Mouse (Mus musculus) limb, embryonic 13.5 days (tissue): Measurements from ENCODE around the gene Hoxb6. TPM values are rescaled to one million over a fixed set of nuclear protein-coding genes. Genes with fewer than 3 reads are reported as not detected.

ENCODE experiments used
- ATAC-seq: fragments of 200-750 bp; cut with Nextera tagmentation; 2 replicates; pipeline ENCODE4 v1.8.0; 2017; ENCODE audit warnings: low read depth, moderate number of reproducible peaks, moderate TSS enrichment; ENCODE audit not compliant: low FRiP score
- H3K27ac ChIP-seq: fragments of 300-500 bp; sonication (generic); 2 replicates; pipeline ENCODE4 v1.5.1; 2015; ENCODE audit warnings: inconsistent platforms, mild to moderate bottlenecking, moderate library complexity
- H3K27me3 ChIP-seq: fragments of 300-500 bp; sonication (generic); 2 replicates; pipeline ENCODE4 v1.6.1; 2015; ENCODE audit warnings: mild to moderate bottlenecking, inconsistent platforms
- H3K36me3 ChIP-seq: fragments of 300-500 bp; sonication (generic); 2 replicates; pipeline ENCODE4 v1.6.1; 2015; ENCODE audit warnings: inconsistent platforms, mild to moderate bottlenecking, moderate library complexity
- H3K4me1 ChIP-seq: fragments of 300-500 bp; sonication (generic); 2 replicates; pipeline ENCODE4 v1.6.1; 2015; ENCODE audit warnings: inconsistent platforms
- H3K4me2 ChIP-seq: fragments of 300-500 bp; sonication (generic); replicated peaks from 2 replicates; pipeline ENCODE4 v1.6.1; 2015; ENCODE audit warnings: inconsistent platforms, mild to moderate bottlenecking, moderate library complexity
- H3K4me3 ChIP-seq: fragments of 300-500 bp; sonication (generic); 2 replicates; pipeline ENCODE4 v1.5.1; 2015; ENCODE audit warnings: moderate library complexity, mild to moderate bottlenecking, inconsistent platforms
- H3K9ac ChIP-seq: fragments of 300-500 bp; sonication (generic); 2 replicates; pipeline ENCODE4 v1.6.1; 2015; ENCODE audit warnings: mild to moderate bottlenecking, inconsistent platforms
- H3K9me3 ChIP-seq: fragments of 300-500 bp; sonication (generic); 2 replicates; pipeline ENCODE4 v1.6.1; 2016; ENCODE audit warnings: inconsistent platforms
- WGBS: fragments of 180-500 bp; shearing (Covaris S2); methylation state at CpG from one replicate; pipeline ENCODE4 v1.1.7; 2015; 5-methylcytosine and 5-hydroxymethylcytosine counted together
- polyA plus RNA-seq: library from polyadenylated mRNA; unstranded; fragments of >200 nt; fragmentation: Nextera tagmentation; extraction: Ambion mirVana; gene quantifications from 2 replicates; pipeline ENCODE4 v1.2.1, GENCODE M21; 2015

Hoxb6 gene
- polyA plus RNA-seq, 1 experiment from 2014 or later = 1.4 TPM

- Histone ChIP-seq H3K27me3 (peaks cover 100% of the 10 kb centered on the region), H3K4me2 (peak overlapping the region; percentile 58), H3K4me3 (peak overlapping the region; percentile 37), H3K4me1 (peaks cover 18% of the 10 kb centered on the region), H3K27ac (no peak overlapping the region), H3K36me3 (no peaks in the 10 kb centered on the region), H3K9me3 (no peaks in the 10 kb centered on the region), H3K9ac (peak overlapping the region; percentile 57)
- ATAC-seq = peak; percentile 36; the same call in 1 of the 2 replicates
- WGBS = under 1% methylated on average over 32 of the region's 34 CpGs
Observed at GRCm38 (mm10) chr11:96319071-96319902, 27.0 kb downstream of the Hoxb6 start.

- Histone ChIP-seq H3K9me3 (no peaks in the 10 kb centered on the region), H3K4me1 (peaks cover 15% of the 10 kb centered on the region), H3K4me3 (peak overlapping the region; percentile 22), H3K27ac (no peak overlapping the region), H3K4me2 (peak overlapping the region; percentile 58), H3K27me3 (peaks cover 100% of the 10 kb centered on the region), H3K9ac (0 out of 2 replicates have a peak overlapping the region, but pooled peaks have one; percentile 43), H3K36me3 (no peaks in the 10 kb centered on the region)
- under 1% methylated on average over 29 of the region's 29 CpGs for WGBS
- no peak for ATAC-seq
Observed at GRCm38 (mm10) chr11:96319910-96320309, 27.6 kb downstream of the Hoxb6 start.

DNA sequence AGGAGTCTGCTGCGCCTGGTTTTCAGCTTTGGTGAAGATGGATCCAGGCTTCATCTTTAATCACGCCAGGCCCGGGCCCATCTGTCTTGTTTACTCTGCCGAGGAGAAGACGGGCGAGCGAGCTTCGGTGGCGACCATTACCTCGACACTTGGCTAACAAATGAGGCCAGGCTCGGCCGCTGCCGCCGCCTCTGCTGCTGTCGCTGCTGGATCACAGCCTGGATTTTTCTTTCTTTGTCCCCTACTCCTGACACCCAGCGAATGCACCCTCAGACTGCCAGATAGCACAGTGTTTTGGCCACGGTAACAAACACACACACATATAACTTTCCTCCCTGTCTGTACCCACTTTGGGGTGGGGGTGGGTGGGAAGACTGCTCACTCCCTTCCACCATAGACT, 28.4 kb downstream of the Hoxb6 start:
- no peak overlapping the region for H3K27ac ChIP-seq
- no peaks in the 10 kb centered on the region for H3K9me3 ChIP-seq
- H3K4me3 ChIP-seq = no peak overlapping the region
- no peak overlapping the region for H3K9ac ChIP-seq
- peaks cover 15% of the 10 kb centered on the region for H3K4me1 ChIP-seq
- H3K27me3 ChIP-seq = peaks cover 100% of the 10 kb centered on the region
- WGBS = 8% methylated on average over 17 of the region's 17 CpGs
- no peaks in the 10 kb centered on the region for H3K36me3 ChIP-seq
- H3K4me2 ChIP-seq = no peak overlapping the region
- no peak for ATAC-seq

DNA sequence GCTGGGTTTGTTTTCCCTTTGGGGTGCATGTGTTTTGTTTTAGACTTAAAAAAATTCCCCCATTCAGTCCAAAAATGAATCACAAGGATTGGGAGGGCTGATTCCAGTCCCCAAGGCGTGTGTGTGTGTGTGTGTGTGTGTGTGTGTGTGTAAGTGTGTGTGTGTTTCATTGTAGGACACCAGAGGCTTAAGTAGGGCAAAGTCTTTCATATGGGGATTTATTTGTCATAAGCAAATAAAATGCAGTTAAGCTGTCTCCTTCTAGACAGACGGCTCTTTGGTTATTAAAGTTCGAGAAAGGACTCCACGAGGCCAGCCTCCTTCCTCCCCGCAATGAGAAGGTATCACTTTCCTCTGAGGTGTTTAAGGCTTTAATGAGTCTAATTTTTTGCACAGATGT, 29.6 kb downstream of the Hoxb6 start:
- peaks cover 15% of the 10 kb centered on the region for H3K4me1 ChIP-seq
- 11% methylated on average over 5 of the region's 5 CpGs for WGBS
- H3K9me3 ChIP-seq = no peaks in the 10 kb centered on the region
- no peaks in the 10 kb centered on the region for H3K36me3 ChIP-seq
- H3K4me2 ChIP-seq = no peak overlapping the region
- H3K9ac ChIP-seq = no peak overlapping the region
- no peak for ATAC-seq
- no peak overlapping the region for H3K4me3 ChIP-seq
- no peak overlapping the region for H3K27ac ChIP-seq
- H3K27me3 ChIP-seq = peaks cover 100% of the 10 kb centered on the region

GRCm38 (mm10) chr11:96322738-96323137, 30.5 kb downstream of the Hoxb6 start:
- ATAC-seq = no peak
- no peak overlapping the region for H3K27ac ChIP-seq
- 14% methylated on average over 6 of the region's 6 CpGs for WGBS

GRCm38 (mm10) chr11:96323154-96323553, 30.9 kb downstream of the Hoxb6 start, which contains the start of gene Hoxb3:
Gene Hoxb3 (plus strand): TSS chr11:96323326.
- Histone ChIP-seq H3K9ac (no peak within 1 kb of the TSS), H3K27ac (no peak within 1 kb of the TSS), H3K4me2 (no peak within 1 kb of the TSS), H3K9me3 (no peaks in the 10 kb centered on the region), H3K27me3 (peaks cover 100% of the 10 kb centered on the region), H3K4me1 (peaks cover 15% of the 10 kb centered on the region), H3K4me3 (no peak within 1 kb of the TSS), H3K36me3 (no peaks in the 10 kb centered on the region)
- no peak for ATAC-seq
- 8% methylated on average over 10 of the region's 10 CpGs for WGBS

More at GRCm38 (mm10) chr11:96322738-96323137, 30.5 kb downstream of the Hoxb6 start:
- Histone ChIP-seq H3K9me3 (no peaks in the 10 kb centered on the region), H3K4me3 (no peak overlapping the region), H3K9ac (no peak overlapping the region), H3K27me3 (peaks cover 100% of the 10 kb centered on the region), H3K4me1 (peaks cover 15% of the 10 kb centered on the region), H3K4me2 (no peak overlapping the region), H3K36me3 (no peaks in the 10 kb centered on the region)

DNA sequence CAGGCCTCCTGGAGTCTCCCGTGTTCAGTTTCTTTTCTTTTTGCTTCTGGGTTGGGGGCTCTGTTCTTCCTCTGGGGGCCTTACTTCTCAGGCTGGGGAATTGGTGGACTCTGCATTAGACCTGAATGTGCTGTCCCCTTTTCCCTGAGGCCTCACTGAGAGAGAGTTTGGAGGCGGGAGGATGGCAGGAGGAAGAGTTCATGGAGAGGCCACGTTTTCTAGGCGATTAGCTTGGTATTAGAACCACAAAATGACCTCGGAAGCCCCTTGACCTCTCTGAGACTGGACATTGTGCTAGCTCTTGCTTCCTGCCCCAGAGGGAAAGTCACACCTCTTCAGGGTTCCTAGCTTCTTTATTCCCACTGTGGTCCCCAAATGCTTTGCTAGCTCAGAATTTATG, 31.8 kb downstream of the Hoxb6 start:
- Histone ChIP-seq H3K27ac (no peak overlapping the region), H3K27me3 (peaks cover 100% of the 10 kb centered on the region), H3K9ac (no peak overlapping the region), H3K4me3 (no peak overlapping the region), H3K4me1 (peaks cover 10% of the 10 kb centered on the region), H3K4me2 (no peak overlapping the region), H3K36me3 (no peaks in the 10 kb centered on the region), H3K9me3 (no peaks in the 10 kb centered on the region)
- WGBS = 5% methylated on average over 5 of the region's 5 CpGs
- ATAC-seq = no peak

DNA sequence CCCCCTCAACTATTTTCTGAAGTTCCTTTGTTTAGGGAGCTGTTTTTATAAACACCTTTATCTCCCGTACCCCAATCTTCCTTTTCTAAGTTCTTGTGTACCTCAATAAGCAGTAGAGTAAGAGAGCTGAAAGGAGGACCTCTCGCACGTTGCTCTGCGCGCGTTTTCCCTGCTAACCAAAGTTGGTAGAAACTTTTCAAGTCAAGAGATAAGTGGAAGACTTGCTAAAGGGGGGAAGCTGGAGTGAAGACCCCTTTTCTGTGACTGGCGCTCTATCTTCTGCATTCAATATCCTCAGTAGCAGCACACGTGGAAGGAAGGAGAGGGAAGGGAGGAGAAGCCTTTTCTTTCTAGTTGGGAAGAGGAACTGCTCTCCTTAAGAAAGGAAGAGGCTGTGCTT, 32.7 kb downstream of the Hoxb6 start:
- no peak for ATAC-seq
- 22% methylated on average over 8 of the region's 8 CpGs for WGBS
- Histone ChIP-seq H3K36me3 (no peaks in the 10 kb centered on the region), H3K4me3 (no peak overlapping the region), H3K9me3 (no peaks in the 10 kb centered on the region), H3K27me3 (peaks cover 100% of the 10 kb centered on the region), H3K27ac (no peak overlapping the region), H3K9ac (no peak overlapping the region), H3K4me2 (no peak overlapping the region), H3K4me1 (peaks cover 2% of the 10 kb centered on the region)

- H3K36me3 ChIP-seq = no peaks in the 10 kb centered on the region
- ATAC-seq = no peak
- WGBS = 5% methylated on average over 22 of the region's 22 CpGs
- H3K4me2 ChIP-seq = peak overlapping the region; percentile 28; the same call in 1 of the 2 replicates
- peaks cover 100% of the 10 kb centered on the region for H3K27me3 ChIP-seq
- H3K9me3 ChIP-seq = no peaks in the 10 kb centered on the region
- H3K9ac ChIP-seq = no peak overlapping the region
- 0 out of 2 replicates have a peak overlapping the region, but pooled peaks have one; percentile 2 for H3K4me3 ChIP-seq
- no peak overlapping the region for H3K27ac ChIP-seq
- no peaks in the 10 kb centered on the region for H3K4me1 ChIP-seq
Observed at GRCm38 (mm10) chr11:96325747-96326212, 33.5 kb downstream of the Hoxb6 start.

- no peak overlapping the region for H3K27ac ChIP-seq
- H3K27me3 ChIP-seq = peaks cover 100% of the 10 kb centered on the region
- ATAC-seq = no peak
- no peak overlapping the region for H3K9ac ChIP-seq
- H3K9me3 ChIP-seq = no peaks in the 10 kb centered on the region
- H3K36me3 ChIP-seq = no peaks in the 10 kb centered on the region
- H3K4me3 ChIP-seq = no peak overlapping the region
- 7% methylated on average over 12 of the region's 12 CpGs for WGBS
- H3K4me1 ChIP-seq = no peaks in the 10 kb centered on the region
- no peak overlapping the region for H3K4me2 ChIP-seq
Observed at GRCm38 (mm10) chr11:96326705-96327104, 34.4 kb downstream of the Hoxb6 start.

DNA sequence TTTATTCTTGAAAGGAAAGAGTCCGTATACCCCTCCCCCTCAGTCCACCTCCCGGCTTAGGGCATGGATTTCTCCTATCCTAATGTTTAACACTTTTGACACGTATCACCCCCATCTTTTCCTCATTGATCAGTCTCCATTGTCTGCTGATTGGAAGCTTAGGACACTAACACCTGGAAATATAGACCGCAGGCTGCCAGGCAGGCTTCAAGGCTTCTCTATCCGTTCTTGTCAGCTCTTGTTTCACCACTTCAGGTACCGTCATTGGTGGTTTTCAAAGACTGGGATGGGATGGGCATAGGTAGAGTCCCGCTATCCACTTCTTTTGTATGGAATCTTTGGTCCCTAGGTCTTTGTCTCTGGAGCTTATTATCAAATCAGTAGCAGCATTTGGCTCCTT, 34.8 kb downstream of the Hoxb6 start:
- Histone ChIP-seq H3K36me3 (no peaks in the 10 kb centered on the region), H3K4me1 (no peaks in the 10 kb centered on the region; the same call in 1 of the 2 replicates), H3K9me3 (no peaks in the 10 kb centered on the region), H3K27me3 (peaks cover 100% of the 10 kb centered on the region), H3K4me2 (no peak overlapping the region), H3K4me3 (no peak overlapping the region), H3K9ac (no peak overlapping the region), H3K27ac (no peak overlapping the region)
- WGBS = 17% methylated on average over 7 of the region's 7 CpGs
- no peak for ATAC-seq

- H3K4me2 ChIP-seq = no peak overlapping the region
- H3K9me3 ChIP-seq = no peaks in the 10 kb centered on the region
- no peaks in the 10 kb centered on the region for H3K36me3 ChIP-seq
- peaks cover 5% of the 10 kb centered on the region for H3K4me1 ChIP-seq
- H3K27me3 ChIP-seq = peaks cover 100% of the 10 kb centered on the region
- H3K27ac ChIP-seq = no peak overlapping the region
- H3K4me3 ChIP-seq = no peak overlapping the region
- no peak overlapping the region for H3K9ac ChIP-seq
- ATAC-seq = no peak
- WGBS = 12% methylated on average over 5 of the region's 5 CpGs
Observed at GRCm38 (mm10) chr11:96327750-96328149, 35.5 kb downstream of the Hoxb6 start.
